Mouse (Mus musculus) cerebellum, adult (tissue): ENCODE measurements at regions not wholly inside any gene's neighbourhood (a gene's known extent, or its start where the extent isn't known, plus 50 kb on each side); places are given as distances from the start of the nearest gene placed in this dataset.

ENCODE experiments used
- ATAC-seq: cut with Nextera tagmentation; 2 replicates; pipeline ENCODE4 v1.9.2; 2017; ENCODE audit warnings: mild to moderate bottlenecking, moderate library complexity, mixed read lengths; ENCODE audit not compliant: insufficient number of reproducible peaks, low FRiP score, low TSS enrichment

- ATAC-seq = no peak
These were observed 361.3 kb upstream of the Gm10131 start for GRCm38 (mm10) chr8:34472846-34473245.

GRCm38 (mm10) chr8:34472434-34472833 lies 360.9 kb upstream of the Gm10131 start:
- ATAC-seq = no peak

GRCm38 (mm10) chr8:34469091-34469490 lies 357.6 kb upstream of the Gm10131 start:
- ATAC-seq = no peak

GRCm38 (mm10) chr8:34466786-34467364 lies 355.3 kb upstream of the Gm10131 start:
- ATAC-seq = no peak

- ATAC-seq = no peak
These were observed 353.9 kb upstream of the Gm10131 start for GRCm38 (mm10) chr8:34465398-34465797.

- ATAC-seq = no peak
These were observed 350.7 kb upstream of the Gm10131 start for GRCm38 (mm10) chr8:34462262-34462661.

GRCm38 (mm10) chr8:34458300-34458699 lies 346.8 kb upstream of the Gm10131 start:
- no peak for ATAC-seq

GRCm38 (mm10) chr8:34456543-34456942 lies 345.0 kb upstream of the Gm10131 start:
- no peak for ATAC-seq

- no peak for ATAC-seq
These were observed 343.8 kb upstream of the Gm10131 start for GRCm38 (mm10) chr8:34455376-34455775.

- no peak for ATAC-seq
These were observed 341.3 kb upstream of the Gm10131 start for GRCm38 (mm10) chr8:34452811-34453210.

GRCm38 (mm10) chr8:34451211-34452000 lies 339.9 kb upstream of the Gm10131 start:
- ATAC-seq = no peak

- ATAC-seq = no peak
These were observed 338.0 kb upstream of the Gm10131 start for GRCm38 (mm10) chr8:34449391-34450044.

- ATAC-seq = no peak
These were observed 336.6 kb upstream of the Gm10131 start for GRCm38 (mm10) chr8:34447880-34448830.

GRCm38 (mm10) chr8:34442688-34443087 lies 331.2 kb upstream of the Gm10131 start:
- ATAC-seq = no peak

- ATAC-seq = no peak
These were observed 330.2 kb upstream of the Gm10131 start for GRCm38 (mm10) chr8:34441756-34442155.

- no peak for ATAC-seq
These were observed 329.2 kb upstream of the Gm10131 start for GRCm38 (mm10) chr8:34440771-34441170.

GRCm38 (mm10) chr8:34438771-34439170 lies 327.2 kb upstream of the Gm10131 start:
- no peak for ATAC-seq

- no peak for ATAC-seq
These were observed 320.4 kb upstream of the Gm10131 start for GRCm38 (mm10) chr8:34431985-34432384.

- no peak for ATAC-seq
These were observed 317.7 kb upstream of the Gm10131 start for GRCm38 (mm10) chr8:34429231-34429630.

GRCm38 (mm10) chr8:34401571-34401970 lies 290.0 kb upstream of the Gm10131 start:
- ATAC-seq = no peak
